Mouse (Mus musculus): ENCODE results near the gene Hspb7.
A peak's percentile ranks its signal among the peaks of the same experiment; 100 is the strongest.

Hspb7 gene

GRCm38 (mm10) chr4:141420886-141421285, 307 bp downstream of the Hspb7 start:
- no peak for DNase-seq

- peak; percentile 59 to 80 for DNase-seq
Measured at GRCm38 (mm10) chr4:141421423-141421822, 844 bp downstream of the Hspb7 start.

DNA sequence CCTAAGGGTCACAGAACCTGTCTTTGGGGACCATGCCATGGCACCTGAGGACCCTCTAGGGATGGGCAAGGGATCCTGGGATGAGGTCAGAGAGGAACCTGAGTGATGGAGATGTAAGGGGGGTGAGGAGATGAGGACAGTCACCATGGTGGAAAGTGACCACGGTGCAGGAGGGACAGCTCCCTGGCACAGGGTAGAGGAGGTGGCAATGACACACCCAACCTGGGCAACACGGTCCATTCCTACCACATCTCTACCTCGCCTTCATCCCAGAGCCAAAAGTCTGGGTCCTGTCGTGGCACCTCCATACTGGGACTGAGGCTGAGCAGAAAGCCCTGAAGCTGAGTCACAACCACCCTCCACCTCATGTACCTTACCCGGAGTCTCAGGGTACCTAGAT, 2.3 kb downstream of the Hspb7 start:
- DNase-seq, result no peak

- peak in 1 of 2 experiments; percentile 20 for DNase-seq
Measured at GRCm38 (mm10) chr4:141423288-141423687, 2.7 kb downstream of the Hspb7 start.

DNA sequence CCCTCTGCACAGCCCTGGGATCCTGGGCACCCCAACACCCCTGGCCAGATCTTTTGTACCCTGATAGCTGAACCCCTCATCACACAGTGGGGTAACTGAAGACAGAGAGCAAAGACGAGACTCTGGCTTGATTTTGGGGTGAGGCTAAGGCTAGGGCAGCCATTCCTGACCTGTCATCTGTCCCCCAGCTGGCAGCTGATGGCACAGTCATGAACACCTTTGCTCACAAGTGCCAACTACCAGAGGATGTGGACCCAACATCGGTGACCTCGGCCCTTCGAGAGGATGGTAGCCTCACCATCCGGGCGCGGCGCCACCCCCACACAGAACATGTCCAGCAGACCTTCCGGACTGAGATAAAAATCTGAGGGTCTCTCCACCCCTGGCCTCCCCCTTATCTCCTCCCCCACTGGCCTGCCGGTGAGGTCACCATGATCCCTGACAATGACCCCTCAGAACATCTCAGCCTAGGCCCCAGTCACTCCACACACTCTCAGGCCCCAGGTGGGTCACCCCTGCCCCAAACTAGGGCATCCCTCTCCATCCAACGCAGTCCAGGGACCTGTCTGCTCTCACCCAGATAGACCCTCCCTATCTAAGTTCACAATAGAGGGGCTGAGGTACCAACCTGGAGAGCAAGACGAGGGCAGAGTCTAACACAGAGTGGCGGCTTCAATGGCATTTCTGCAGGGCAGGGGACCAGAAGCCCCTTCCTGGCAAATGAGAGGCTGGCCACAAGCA, 3.3 kb downstream of the Hspb7 start:
- no peak for DNase-seq

DNA sequence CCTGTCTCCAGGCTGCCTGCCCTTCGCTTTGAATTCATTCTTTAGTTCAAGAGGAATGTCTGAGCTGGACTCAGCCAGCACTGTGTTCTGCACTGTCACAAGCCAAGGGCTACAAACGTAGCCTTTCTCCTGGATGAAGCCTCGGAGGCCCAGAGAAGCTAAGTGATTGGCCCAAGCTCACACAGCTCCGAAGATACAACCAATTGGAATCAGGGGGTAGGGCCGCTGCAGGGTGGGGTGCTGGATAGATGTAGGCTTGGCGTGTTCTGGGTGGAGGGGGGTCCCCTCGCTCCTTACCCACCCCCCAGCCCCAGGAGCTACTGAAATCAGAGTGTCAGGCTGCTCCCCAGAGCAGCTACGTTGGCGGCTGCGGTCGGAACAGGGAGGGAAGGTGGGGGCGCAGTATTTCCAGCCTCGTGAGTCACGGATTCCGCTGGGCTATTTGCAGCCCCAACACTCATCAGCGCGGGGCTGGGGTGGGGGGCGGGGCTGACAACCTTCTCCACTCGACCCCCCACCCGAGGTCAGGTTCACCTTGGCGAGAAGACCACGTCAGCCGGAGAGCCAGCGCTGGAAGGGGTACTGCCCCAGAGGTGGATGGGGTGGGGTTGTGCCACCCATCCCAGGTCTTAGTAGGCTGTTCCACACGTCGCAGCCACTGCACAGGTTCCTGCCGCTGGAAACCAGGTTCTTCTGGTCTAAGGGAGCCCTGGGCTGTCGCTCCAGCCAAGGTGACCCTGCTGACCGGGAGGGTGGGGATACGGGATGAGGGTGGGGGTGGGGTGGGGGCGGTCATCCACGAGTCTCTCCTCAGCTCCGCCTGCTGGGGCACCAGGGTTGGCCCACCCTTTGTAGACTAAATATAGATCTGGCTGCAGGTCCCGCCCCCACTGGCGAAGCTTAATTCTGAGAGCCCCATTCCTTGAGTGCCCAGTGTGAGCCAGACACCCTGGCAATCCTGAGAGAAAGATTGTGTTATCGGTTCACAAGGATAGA, 5.2 kb downstream of the Hspb7 start:
- peak; percentile 41 to 61 for DNase-seq

DNA sequence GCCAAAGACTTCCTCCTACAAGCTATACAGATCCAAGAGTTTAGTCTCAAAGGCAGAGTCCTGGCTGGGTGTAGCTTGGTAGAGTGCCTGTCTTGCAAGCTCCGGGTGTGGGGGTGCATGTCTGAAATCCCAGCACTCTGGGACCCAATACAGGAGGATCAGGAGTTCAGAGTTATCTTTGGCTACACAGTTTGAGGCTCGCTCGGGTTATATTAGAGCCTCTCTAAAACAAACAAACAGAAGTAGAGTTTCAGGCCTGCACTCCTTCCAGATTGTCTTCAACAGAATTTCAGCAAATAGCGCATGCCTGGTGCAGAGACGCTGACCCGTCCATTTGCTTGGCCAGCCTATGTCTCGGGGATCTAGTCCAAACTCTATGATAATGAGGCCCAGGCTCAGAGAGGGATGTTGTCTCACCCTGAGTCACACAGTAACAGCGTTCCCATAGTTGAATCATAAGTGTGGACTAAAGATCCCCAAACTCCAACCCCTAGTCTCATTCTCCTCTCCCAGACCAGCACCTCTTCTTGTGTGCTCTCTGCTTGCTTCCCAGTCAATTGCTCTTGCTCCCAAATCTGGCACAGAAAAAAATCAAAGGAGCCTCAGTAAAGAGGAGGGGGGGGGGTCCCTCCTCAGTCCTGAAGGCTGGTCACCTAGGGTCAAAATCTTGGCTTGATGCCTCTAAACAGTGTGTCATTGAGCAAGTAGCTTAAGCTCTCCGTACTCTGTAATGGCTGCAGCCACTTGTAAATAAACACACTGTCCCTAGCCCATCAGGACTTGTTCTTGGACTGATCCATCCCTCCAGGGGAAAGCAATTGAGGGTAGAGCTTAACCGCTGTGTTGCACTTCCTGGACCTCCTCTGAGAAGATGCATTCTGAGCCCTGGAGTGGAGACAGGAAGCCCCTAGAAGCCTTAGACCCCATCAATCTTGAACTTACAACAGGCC, 6.5 kb downstream of the Hspb7 start:
- DNase-seq, result no peak

- DNase-seq, result no peak
Measured at GRCm38 (mm10) chr4:141427921-141428320, 7.3 kb downstream of the Hspb7 start.

- no peak for DNase-seq
Measured at GRCm38 (mm10) chr4:141429381-141429780, 8.8 kb downstream of the Hspb7 start.

DNA sequence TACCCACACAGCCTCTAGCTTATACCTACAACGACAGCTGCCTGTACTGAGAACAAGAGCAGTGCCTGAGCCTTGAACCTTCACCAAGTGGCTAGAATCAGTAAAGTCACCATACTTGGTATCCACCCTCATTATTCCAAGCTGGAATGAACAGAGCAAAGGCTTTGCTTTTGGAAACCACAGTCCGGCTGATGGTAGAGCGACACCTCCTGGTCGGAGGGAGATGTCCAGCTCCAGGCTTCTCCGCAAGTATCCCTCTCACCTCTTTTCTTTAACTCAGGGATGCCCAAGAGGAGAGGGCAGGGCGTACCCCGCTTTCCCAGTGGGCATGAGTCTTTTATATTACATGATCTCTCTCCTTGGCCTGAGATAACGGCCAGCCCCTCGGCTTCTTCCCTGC, 9.3 kb downstream of the Hspb7 start:
- peak; percentile 38 to 61 for DNase-seq

DNA sequence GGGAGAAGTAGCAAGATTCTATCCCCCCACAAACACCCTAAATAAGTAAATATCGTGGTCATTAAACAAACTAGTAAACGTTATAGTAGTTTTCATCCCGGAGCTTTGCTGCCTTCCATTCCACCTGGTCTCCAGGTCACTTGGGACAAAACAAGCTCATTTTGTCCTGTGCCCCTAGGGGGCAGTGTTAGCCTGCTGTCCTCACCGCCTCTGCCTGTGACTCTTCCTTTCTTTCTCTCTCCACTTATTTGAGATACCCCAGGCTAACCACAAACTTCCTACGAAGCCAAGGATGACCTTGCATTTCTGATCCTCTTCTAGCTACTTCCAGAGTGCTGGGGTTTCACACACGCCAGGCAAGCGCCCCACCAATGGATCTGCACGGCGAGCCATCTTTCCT, 10.4 kb downstream of the Hspb7 start:
- peak; percentile 58 to 77 for DNase-seq

GRCm38 (mm10) chr4:141432666-141433065, 12.1 kb downstream of the Hspb7 start:
- peak in 1 of 2 experiments; percentile 15 for DNase-seq

- peak in 1 of 2 experiments; percentile 21 for DNase-seq
Measured at GRCm38 (mm10) chr4:141433191-141433590, 12.6 kb downstream of the Hspb7 start.

GRCm38 (mm10) chr4:141435974-141436373, 15.4 kb downstream of the Hspb7 start, which contains the start of gene Srarp:
Srarp (minus strand) TSS chr4:141436105.
- DNase-seq, result no peak

GRCm38 (mm10) chr4:141439083-141439803, 18.7 kb downstream of the Hspb7 start:
- DNase-seq, result no peak

GRCm38 (mm10) chr4:141440877-141441276, 20.3 kb downstream of the Hspb7 start:
- DNase-seq, result no peak

GRCm38 (mm10) chr4:141443641-141444429, 23.3 kb downstream of the Hspb7 start:
- no peak for DNase-seq

- DNase-seq, result peak; percentile 93 to 95
Measured at GRCm38 (mm10) chr4:141444451-141445327, 24.1 kb downstream of the Hspb7 start, which contains the start of gene Zbtb17. Zbtb17 (plus strand) TSS chr4:141444654.

- no peak for DNase-seq
Measured at GRCm38 (mm10) chr4:141445328-141445720, 24.7 kb downstream of the Hspb7 start.

- DNase-seq, result no peak
Measured at GRCm38 (mm10) chr4:141446211-141446610, 25.6 kb downstream of the Hspb7 start.
